Mouse (Mus musculus): ENCODE data around the gene Aicda. TPM values are rescaled to one million over a fixed set of nuclear protein-coding genes. Genes with fewer than 3 reads are reported as not detected.

Gene Aicda
- polyA plus RNA-seq, 1 experiment from 2014 or later: not detected

Other genes starting within 250 kb of the Aicda start
- gene M6pr, start 245.1 kb upstream of the Aicda start, polyA plus RNA-seq (2015; fragmentation: Nextera tagmentation; extraction: Ambion mirVana): 88.2 and 94.8 TPM in 2 replicates
- 17.6 and 19.6 TPM in 2 replicates for gene Phc1, start 213.2 kb upstream of the Aicda start, polyA plus RNA-seq (2015; fragmentation: Nextera tagmentation; extraction: Ambion mirVana)
- 6.5 and 11.3 TPM in 2 replicates for gene Rimklb, start 55.0 kb upstream of the Aicda start, polyA plus RNA-seq (2015; fragmentation: Nextera tagmentation; extraction: Ambion mirVana)
- gene Mfap5, start 48.0 kb upstream of the Aicda start, polyA plus RNA-seq (2015; fragmentation: Nextera tagmentation; extraction: Ambion mirVana): 25.7 and 28.4 TPM in 2 replicates
- 5.1 and 5.5 TPM in 2 replicates for gene Apobec1, start 48.6 kb downstream of the Aicda start, polyA plus RNA-seq (2015; fragmentation: Nextera tagmentation; extraction: Ambion mirVana)
- gene Gdf3, start 56.3 kb downstream of the Aicda start, polyA plus RNA-seq (2015; fragmentation: Nextera tagmentation; extraction: Ambion mirVana): 0.15 and 0.28 TPM in 2 replicates
- gene Dppa3, start 72.6 kb downstream of the Aicda start, polyA plus RNA-seq (2015; fragmentation: Nextera tagmentation; extraction: Ambion mirVana): not detected in 2 replicates
- 0.33 and 0.34 TPM in 2 replicates for gene Nanog, start 153.7 kb downstream of the Aicda start, polyA plus RNA-seq (2015; fragmentation: Nextera tagmentation; extraction: Ambion mirVana)
- 30.2 and 40.2 TPM in 2 replicates for gene Slc2a3, start 247.8 kb downstream of the Aicda start, polyA plus RNA-seq (2015; fragmentation: Nextera tagmentation; extraction: Ambion mirVana)

All from embryonic facial prominence, embryonic 15.5 days (tissue).